8 mouse cellular contexts compared by ENCODE assay signal in the genomic region with DNA sequence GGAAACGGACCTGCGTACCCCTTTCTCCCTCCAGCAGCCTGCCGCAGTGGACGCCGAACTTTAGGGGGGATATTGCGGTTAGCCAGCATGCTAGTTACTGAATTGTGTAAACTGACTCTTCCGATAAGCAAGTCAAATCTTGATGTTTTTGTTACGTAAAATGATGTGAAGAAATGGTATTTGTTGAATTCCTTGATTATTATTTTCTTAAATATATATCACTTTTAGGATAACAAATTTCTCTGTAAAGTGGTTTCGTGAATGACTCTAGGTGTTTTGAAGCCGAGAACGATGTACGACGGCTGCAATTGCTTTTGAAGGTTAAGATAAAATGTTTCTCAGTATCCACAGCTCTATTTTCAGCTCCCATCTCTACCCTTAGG. TPM values are rescaled to one million over a fixed set of nuclear protein-coding genes. Genes with fewer than 3 reads are reported as not detected.
DNase-seq lines count a peak whose midpoint lies in the region; ATAC-seq and TF ChIP-seq lines count a peak whose summit lies in the region.

No protein-coding gene starts in this region.

- H3K4me2 ChIP-seq in kidney, postnatal 0 days (ENCODE audit: low read length): peak overlapping the region; percentile 67
- peak overlapping the region; percentile 72 for H3K4me2 ChIP-seq in hindbrain, embryonic 16.5 days (ENCODE audit: low read length)
- H3K4me2 ChIP-seq in midbrain, postnatal 0 days (ENCODE audit: low read depth, low read length, poor library complexity, severe bottlenecking): peak overlapping the region; percentile 63

- ATAC-seq in kidney, postnatal 0 days (replicated peaks; ENCODE audit: low FRiP score, low read depth): no peak
- no peak for ATAC-seq in hindbrain, embryonic 16.5 days
- no peak for ATAC-seq in midbrain, postnatal 0 days (ENCODE audit: low FRiP score)

- H3K4me1 ChIP-seq in kidney, postnatal 0 days (replicated peaks; ENCODE audit: insufficient read depth, low read length): peaks cover 12% of the 10 kb centered on the region
- peaks cover 27% of the 10 kb centered on the region for H3K4me1 ChIP-seq in embryonic facial prominence, embryonic 10.5 days
- peaks cover 16% of the 10 kb centered on the region for H3K4me1 ChIP-seq in hindbrain, embryonic 16.5 days (ENCODE audit: control insufficient read depth, insufficient read depth, low read depth, low read length)
- H3K4me1 ChIP-seq in midbrain, postnatal 0 days (ENCODE audit: insufficient read depth, low read length): 0 out of 2 replicates have a peak, but pooled peaks cover 6% of the 10 kb centered on the region

- H3K27ac ChIP-seq in kidney, postnatal 0 days: peak overlapping the region; percentile 98
- peak overlapping the region; percentile 93 for H3K27ac ChIP-seq in embryonic facial prominence, embryonic 10.5 days (replicated peaks)
- H3K27ac ChIP-seq in hindbrain, embryonic 16.5 days (ENCODE audit: low read depth, low read length): peak overlapping the region; percentile 98
- H3K27ac ChIP-seq in midbrain, postnatal 0 days (ENCODE audit: low read depth, low read length): peak overlapping the region; percentile 96

- peak; percentile 18 for DNase-seq in kidney, postnatal 0 days (ENCODE audit: low spot score)
- DNase-seq in kidney, adult 11 months: no peak
- no peak for DNase-seq in embryonic facial prominence, embryonic 10.5 days (ENCODE audit: low spot score)
- DNase-seq in midbrain, postnatal 0 days (ENCODE audit: low spot score): no peak
- DNase-seq in c-Kit-positive CD71-positive TER-119-positive erythroid progenitor cells, embryonic 14.5 days (ENCODE audit: low spot score): no peak
- DNase-seq in left cerebral cortex, adult 9 months (ENCODE audit: low spot score in 2 of 2): no peak
- DNase-seq in thymus, postnatal 25 days: no peak

- TF ChIP-seq CTCF in kidney, postnatal 0 days (IDR thresholded peaks at IDR 0.05; ENCODE audit: low read depth): no peak
- no peak for TF ChIP-seq CTCF in midbrain, postnatal 0 days (IDR thresholded peaks at IDR 0.05)

- H3K27me3 ChIP-seq in kidney, postnatal 0 days (ENCODE audit: insufficient read depth, low read length): no peaks in the 10 kb centered on the region
- no peaks in the 10 kb centered on the region for H3K27me3 ChIP-seq in embryonic facial prominence, embryonic 10.5 days (replicated peaks; ENCODE audit: low read depth, poor library complexity, severe bottlenecking)
- H3K27me3 ChIP-seq in hindbrain, embryonic 16.5 days (replicated peaks; ENCODE audit: control insufficient read depth, insufficient read depth, low read length): no peaks in the 10 kb centered on the region
- H3K27me3 ChIP-seq in midbrain, postnatal 0 days (ENCODE audit: insufficient read depth, low read length): no peaks in the 10 kb centered on the region

- H3K36me3 ChIP-seq in kidney, postnatal 0 days (ENCODE audit: insufficient read depth, low read length): no peaks in the 10 kb centered on the region
- H3K36me3 ChIP-seq in embryonic facial prominence, embryonic 10.5 days (replicated peaks): no peaks in the 10 kb centered on the region
- no peaks in the 10 kb centered on the region for H3K36me3 ChIP-seq in hindbrain, embryonic 16.5 days (ENCODE audit: control insufficient read depth, insufficient read depth, low read length)
- H3K36me3 ChIP-seq in midbrain, postnatal 0 days (ENCODE audit: insufficient read depth, low read length): no peaks in the 10 kb centered on the region

- peak overlapping the region; percentile 81 for H3K9ac ChIP-seq in kidney, postnatal 0 days (ENCODE audit: low read depth, low read length)
- H3K9ac ChIP-seq in hindbrain, embryonic 16.5 days (ENCODE audit: low read depth, low read length): peak overlapping the region; percentile 86
- peak overlapping the region; percentile 95 for H3K9ac ChIP-seq in midbrain, postnatal 0 days (replicated peaks; ENCODE audit: low read length, poor library complexity, severe bottlenecking)

- H3K4me3 ChIP-seq in kidney, postnatal 0 days (replicated peaks; ENCODE audit: low read depth, low read length): peak overlapping the region; percentile 79
- H3K4me3 ChIP-seq in embryonic facial prominence, embryonic 10.5 days: peak overlapping the region; percentile 87
- H3K4me3 ChIP-seq in hindbrain, embryonic 16.5 days (ENCODE audit: low read length): peak overlapping the region; percentile 79
- H3K4me3 ChIP-seq in midbrain, postnatal 0 days (ENCODE audit: low read depth, low read length): peak overlapping the region; percentile 79

- WGBS in kidney, postnatal 0 days: 3% methylated on average over 13 of the region's 13 CpGs
- WGBS in embryonic facial prominence, embryonic 10.5 days: 10% methylated on average over 13 of the region's 13 CpGs
- WGBS in hindbrain, embryonic 16.5 days: 4% methylated on average over 13 of the region's 13 CpGs
- WGBS in midbrain, postnatal 0 days: 4% methylated on average over 13 of the region's 13 CpGs

- H3K9me3 ChIP-seq in kidney, postnatal 0 days (replicated peaks; ENCODE audit: low read length): no peaks in the 10 kb centered on the region
- H3K9me3 ChIP-seq in embryonic facial prominence, embryonic 10.5 days: no peaks in the 10 kb centered on the region
- H3K9me3 ChIP-seq in hindbrain, embryonic 16.5 days (ENCODE audit: control insufficient read depth, low read length): no peaks in the 10 kb centered on the region
- H3K9me3 ChIP-seq in midbrain, postnatal 0 days (ENCODE audit: low read length): no peaks in the 10 kb centered on the region

RNA-seq across cellular contexts. Expression of a gene that starts 0.5 kb away (rescaled TPM):
- 42.3 and 48.9 TPM in 2 replicates for polyA plus RNA-seq in kidney, postnatal 0 days (2015; fragmentation: Nextera tagmentation; extraction: Ambion mirVana)
- polyA plus RNA-seq in embryonic facial prominence, embryonic 10.5 days (2016; fragmentation: Nextera tagmentation; extraction: Ambion mirVana): 53.9 and 59.4 TPM in 2 replicates
- 91.3 and 98.0 TPM in 2 replicates for polyA plus RNA-seq in hindbrain, embryonic 16.5 days (2015; fragmentation: Nextera tagmentation; extraction: Ambion mirVana)
- total RNA-seq in midbrain, postnatal 0 days (2014; rRNA removed): 66.2 and 74.8 TPM in 2 replicates
- polyA plus RNA-seq in midbrain, postnatal 0 days (2015; fragmentation: Nextera tagmentation; extraction: Ambion mirVana): 63.0 and 65.4 TPM in 2 replicates

RNA-seq across cellular contexts. Expression of a gene that starts 42.7 kb away (rescaled TPM):
- polyA plus RNA-seq in kidney, postnatal 0 days (2015; fragmentation: Nextera tagmentation; extraction: Ambion mirVana): 8.5 and 8.6 TPM in 2 replicates
- 9.5 and 10.0 TPM in 2 replicates for polyA plus RNA-seq in embryonic facial prominence, embryonic 10.5 days (2016; fragmentation: Nextera tagmentation; extraction: Ambion mirVana)
- 9.4 and 9.8 TPM in 2 replicates for polyA plus RNA-seq in hindbrain, embryonic 16.5 days (2015; fragmentation: Nextera tagmentation; extraction: Ambion mirVana)
- total RNA-seq in midbrain, postnatal 0 days (2014; rRNA removed): 93.5 and 94.2 TPM in 2 replicates
- 11.7 and 13.7 TPM in 2 replicates for polyA plus RNA-seq in midbrain, postnatal 0 days (2015; fragmentation: Nextera tagmentation; extraction: Ambion mirVana)
